Mouse (Mus musculus) hindbrain, embryonic 14.5 days (tissue): ENCODE results near the gene Taldo1. TPM values are rescaled to one million over a fixed set of nuclear protein-coding genes. Genes with fewer than 3 reads are reported as not detected.
"Not testable (repeated sequence)": the region's sequence is repeated elsewhere in the genome, so short reads cannot be mapped to it uniquely, and the experiment has no call there.

Experiments used
- ATAC-seq: fragments of 200-750 bp; cut with Nextera tagmentation; 2 replicates; pipeline ENCODE4 v1.8.0; 2017; ENCODE audit warnings: moderate number of reproducible peaks, mild to moderate bottlenecking, moderate TSS enrichment, moderate library complexity; ENCODE audit not compliant: low FRiP score
- DNase-seq: peaks from one replicate; pipeline ENCODE4 v3.0.0-alpha.2; 2015; ENCODE audit warnings: low spot score
- H3K27ac ChIP-seq: fragments of 300-500 bp; sonication (generic); 2 replicates; pipeline ENCODE4 v1.5.1; 2014; ENCODE audit warnings: mild to moderate bottlenecking, moderate library complexity
- H3K27me3 ChIP-seq: fragments of 300-500 bp; sonication (generic); 2 replicates; pipeline ENCODE4 v1.6.1; 2014; ENCODE audit warnings: mild to moderate bottlenecking, low read length, mixed read lengths; ENCODE audit not compliant: control insufficient read depth, insufficient read depth
- H3K36me3 ChIP-seq: fragments of 300-500 bp; sonication (generic); replicated peaks from 2 replicates; pipeline ENCODE4 v1.6.1; 2014; ENCODE audit not compliant: control insufficient read depth, insufficient read depth
- H3K4me1 ChIP-seq: fragments of 300-500 bp; sonication (generic); replicated peaks from 2 replicates; pipeline ENCODE4 v1.6.1; 2014; ENCODE audit warnings: antibody characterized with exemption, low read length, mixed read lengths; ENCODE audit not compliant: control insufficient read depth, insufficient read depth
- H3K4me2 ChIP-seq: fragments of 300-500 bp; sonication (generic); replicated peaks from 2 replicates; pipeline ENCODE4 v1.6.1; 2014; ENCODE audit warnings: mild to moderate bottlenecking, moderate library complexity
- H3K4me3 ChIP-seq: fragments of 300-500 bp; sonication (generic); replicated peaks from 2 replicates; pipeline ENCODE4 v1.5.1; 2014; ENCODE audit warnings: mild to moderate bottlenecking, low read length
- H3K9ac ChIP-seq: fragments of 300-500 bp; sonication (generic); 2 replicates; pipeline ENCODE4 v1.6.1; 2014
- H3K9me3 ChIP-seq: fragments of 300-500 bp; sonication (generic); 2 replicates; pipeline ENCODE4 v1.6.1; 2016; ENCODE audit warnings: low read length; ENCODE audit not compliant: control insufficient read depth
- WGBS: fragments of 180-500 bp; shearing (Covaris S2); extraction: QIAGEN DNeasy Blood & Tissue Kit; methylation state at CpG from one replicate; pipeline ENCODE4 v1.1.7; 2014; 5-methylcytosine and 5-hydroxymethylcytosine counted together
- polyA plus RNA-seq: library from polyadenylated mRNA; unstranded; fragments of >200 nt; fragmentation: Nextera tagmentation; extraction: Ambion mirVana; gene quantifications from 2 replicates; pipeline ENCODE4 v1.2.1, GENCODE M21; 2014

Gene Taldo1
- polyA plus RNA-seq, 1 experiment from 2014 or later = 271 TPM

GRCm38 (mm10) chr7:141395348-141395747, 3.3 kb downstream of the Taldo1 start:
- DNase-seq = no peak
- ATAC-seq = no peak
- 74% methylated on average over 1 of the region's 1 CpGs for WGBS
- H3K27me3 ChIP-seq = no peaks in the 10 kb centered on the region
- no peak overlapping the region for H3K4me3 ChIP-seq
- no peaks in the 10 kb centered on the region for H3K9me3 ChIP-seq
- H3K9ac ChIP-seq = no peak overlapping the region
- H3K36me3 ChIP-seq = peaks cover 48% of the 10 kb centered on the region
- H3K4me2 ChIP-seq = no peak overlapping the region
- H3K27ac ChIP-seq = no peak overlapping the region
- H3K4me1 ChIP-seq = peaks cover 12% of the 10 kb centered on the region

GRCm38 (mm10) chr7:141403305-141403704, 11.3 kb downstream of the Taldo1 start:
- Histone ChIP-seq H3K27ac (no peak overlapping the region), H3K4me1 (no peaks in the 10 kb centered on the region), H3K27me3 (no peaks in the 10 kb centered on the region), H3K9ac (no peak overlapping the region), H3K36me3 (peaks cover 65% of the 10 kb centered on the region), H3K4me3 (no peak overlapping the region), H3K4me2 (no peak overlapping the region), H3K9me3 (no peaks in the 10 kb centered on the region)
- ATAC-seq (no peak), DNase-seq (peak; percentile 29)
- WGBS = 46% methylated on average over 5 of the region's 5 CpGs

DNA sequence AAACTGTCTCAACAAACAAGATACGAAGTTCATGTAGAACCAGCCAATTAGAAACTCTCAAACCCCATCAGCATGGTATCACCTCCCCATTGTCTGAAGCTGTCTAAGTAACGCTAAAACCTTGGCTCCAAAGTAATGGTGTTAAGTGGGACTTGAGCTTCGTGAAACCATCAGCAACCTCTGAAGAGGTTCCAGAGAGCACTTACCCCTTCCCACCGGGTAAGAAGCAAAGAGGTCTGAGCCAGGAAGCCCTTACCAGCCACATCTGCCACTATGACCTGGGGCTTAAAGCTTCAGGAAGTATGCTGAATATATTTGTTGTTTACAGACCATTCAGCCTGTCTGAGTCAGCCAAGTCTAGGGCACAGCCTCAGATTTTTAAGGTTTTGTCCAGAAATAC, 13.5 kb downstream of the Taldo1 start:
- no peaks in the 10 kb centered on the region; the same call in 1 of the 2 replicates for H3K4me1 ChIP-seq
- no peaks in the 10 kb centered on the region for H3K9me3 ChIP-seq
- H3K4me2 ChIP-seq = no peak overlapping the region
- ATAC-seq (no peak), DNase-seq (no peak)
- no peak overlapping the region for H3K27ac ChIP-seq
- 88% methylated on average over 4 of the region's 4 CpGs for WGBS
- H3K36me3 ChIP-seq = peaks cover 65% of the 10 kb centered on the region
- H3K4me3 ChIP-seq = no peak overlapping the region
- H3K27me3 ChIP-seq = no peaks in the 10 kb centered on the region
- no peak overlapping the region for H3K9ac ChIP-seq

DNA sequence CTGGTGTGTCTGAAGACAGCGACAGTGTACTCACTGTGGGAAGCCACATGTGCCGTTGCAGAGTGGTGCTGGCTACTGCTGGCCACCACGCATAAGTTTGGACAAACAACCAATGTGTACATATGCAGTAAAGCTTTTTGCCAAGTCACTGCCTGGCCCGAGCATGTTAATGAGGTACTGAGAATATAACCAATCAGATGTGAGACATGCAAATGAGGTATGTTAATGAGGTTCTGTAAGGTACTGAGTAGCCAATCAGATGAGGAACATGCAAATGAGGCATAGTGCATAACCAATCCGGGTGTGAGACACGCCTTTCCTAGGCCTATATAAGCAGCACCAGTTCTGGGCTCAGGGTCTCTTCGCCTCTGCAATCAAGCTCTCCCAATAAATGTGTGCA, 15.7 kb downstream of the Taldo1 start:
- H3K36me3 ChIP-seq = peaks cover 47% of the 10 kb centered on the region
- not testable (repeated sequence) for H3K4me3 ChIP-seq, H3K27me3 ChIP-seq, H3K9me3 ChIP-seq, H3K9ac ChIP-seq, H3K4me1 ChIP-seq, H3K27ac ChIP-seq, ATAC-seq, DNase-seq, H3K4me2 ChIP-seq
- WGBS = 95% methylated on average over 7 of the region's 7 CpGs

DNA sequence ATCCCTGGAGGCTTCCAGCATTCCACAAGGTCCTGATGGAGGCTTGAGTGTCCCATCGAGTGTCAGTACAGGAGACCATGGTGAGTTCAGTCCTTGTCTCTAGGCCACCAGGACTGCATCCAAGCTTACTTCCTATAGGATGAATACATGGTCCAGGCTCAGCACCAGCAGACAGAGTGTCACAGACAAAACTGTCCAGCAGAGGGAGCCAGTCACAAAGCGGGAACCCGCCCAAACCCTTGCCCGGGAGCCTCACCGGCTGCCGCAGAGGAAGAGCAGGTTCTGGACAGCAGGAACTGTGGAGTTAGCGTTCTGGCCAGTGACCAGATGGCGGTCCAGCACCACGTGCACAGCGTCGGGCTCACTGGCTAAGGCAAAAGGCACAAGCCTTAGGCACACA, 16.8 kb downstream of the Taldo1 start:
- 0 out of 2 replicates have a peak overlapping the region, but pooled peaks have one; percentile 7 for H3K4me2 ChIP-seq
- H3K27ac ChIP-seq = 0 out of 2 replicates have a peak overlapping the region, but pooled peaks have one; percentile 34
- H3K27me3 ChIP-seq = no peaks in the 10 kb centered on the region
- H3K9ac ChIP-seq = peak overlapping the region; percentile 40
- H3K4me3 ChIP-seq = no peak overlapping the region
- 13% methylated on average over 11 of the region's 11 CpGs for WGBS
- ATAC-seq = peak; percentile 69
- H3K9me3 ChIP-seq = no peaks in the 10 kb centered on the region
- DNase-seq = peak; percentile 87
- peaks cover 8% of the 10 kb centered on the region for H3K4me1 ChIP-seq
- H3K36me3 ChIP-seq = peaks cover 38% of the 10 kb centered on the region; the same call in 1 of the 2 replicates

DNA sequence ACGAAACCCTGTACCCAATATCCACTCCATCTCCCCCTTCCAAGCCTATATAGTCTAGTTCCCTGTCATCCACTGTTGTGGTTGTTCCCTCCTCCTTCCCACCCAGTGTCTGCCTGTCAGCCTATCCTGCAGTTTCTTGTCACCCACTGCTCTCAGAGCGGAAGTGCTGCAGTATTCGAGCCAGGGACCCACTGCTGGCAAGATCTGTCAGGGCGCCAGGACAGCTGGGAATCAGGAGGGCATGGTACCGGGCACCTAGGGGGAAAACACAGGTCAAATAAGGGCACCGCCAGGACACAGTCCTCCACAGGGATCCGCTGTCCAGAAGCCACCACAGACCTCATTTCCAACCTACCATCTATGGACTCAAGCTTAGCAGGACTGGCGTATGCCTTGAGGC, 18.6 kb downstream of the Taldo1 start:
- DNase-seq = no peak
- ATAC-seq = no peak
- Histone ChIP-seq H3K4me1 (peaks cover 13% of the 10 kb centered on the region), H3K9ac (no peak overlapping the region), H3K9me3 (no peaks in the 10 kb centered on the region), H3K4me2 (no peak overlapping the region), H3K27ac (no peak overlapping the region), H3K4me3 (no peak overlapping the region), H3K27me3 (no peaks in the 10 kb centered on the region), H3K36me3 (peaks cover 32% of the 10 kb centered on the region; the same call in 1 of the 2 replicates)
- WGBS = 91% methylated on average over 8 of the region's 8 CpGs

DNA sequence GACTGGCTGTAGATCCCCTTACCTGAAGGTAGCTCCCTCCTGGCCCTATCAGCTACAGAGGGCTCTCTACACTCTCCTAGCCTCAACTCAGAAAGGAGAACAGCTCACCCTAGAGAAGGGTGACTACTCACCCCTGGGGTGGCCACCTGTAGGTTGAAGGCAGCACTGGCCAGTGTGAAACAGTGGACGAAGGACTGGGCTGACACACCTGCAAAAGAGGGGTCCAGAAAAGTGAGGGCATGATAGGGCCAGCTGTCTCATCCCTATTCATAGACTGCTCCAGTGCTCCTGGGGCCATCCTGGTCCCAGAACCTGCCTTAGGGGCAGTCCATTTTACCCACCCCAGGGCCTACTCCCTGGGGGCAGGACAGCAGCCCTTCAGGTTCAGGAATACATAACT, 19.7 kb downstream of the Taldo1 start:
- H3K9ac ChIP-seq = no peak overlapping the region
- no peak overlapping the region for H3K4me3 ChIP-seq
- H3K4me1 ChIP-seq = peaks cover 13% of the 10 kb centered on the region
- no peak for ATAC-seq
- H3K9me3 ChIP-seq = no peaks in the 10 kb centered on the region
- peaks cover 32% of the 10 kb centered on the region; the same call in 1 of the 2 replicates for H3K36me3 ChIP-seq
- no peak overlapping the region for H3K4me2 ChIP-seq
- no peak overlapping the region for H3K27ac ChIP-seq
- H3K27me3 ChIP-seq = no peaks in the 10 kb centered on the region
- 94% methylated on average over 1 of the region's 1 CpGs for WGBS
- DNase-seq = no peak

- DNase-seq = peak; percentile 25
- no peaks in the 10 kb centered on the region for H3K27me3 ChIP-seq
- H3K36me3 ChIP-seq = peaks cover 25% of the 10 kb centered on the region; the same call in 1 of the 2 replicates
- H3K4me3 ChIP-seq = peak overlapping the region; percentile 61
- WGBS = 4% methylated on average over 16 of the region's 16 CpGs
- no peaks in the 10 kb centered on the region for H3K9me3 ChIP-seq
- peak overlapping the region; percentile 86 for H3K4me2 ChIP-seq
- peak overlapping the region; percentile 80 for H3K27ac ChIP-seq
- H3K9ac ChIP-seq = peak overlapping the region; percentile 68
- peak; percentile 26; the same call in 1 of the 2 replicates for ATAC-seq
- H3K4me1 ChIP-seq = peaks cover 13% of the 10 kb centered on the region
Observed at GRCm38 (mm10) chr7:141413331-141413730, 21.3 kb downstream of the Taldo1 start.

GRCm38 (mm10) chr7:141413809-141414584, 22.0 kb downstream of the Taldo1 start, which contains the start of gene Gatd1:
Gene Gatd1 (minus strand): TSS chr7:141414136.
- Histone ChIP-seq H3K4me1 (peaks cover 13% of the 10 kb centered on the region), H3K27me3 (no peaks in the 10 kb centered on the region), H3K27ac (peak within 1 kb of the TSS; percentile 80), H3K9ac (peak within 1 kb of the TSS; percentile 68), H3K4me2 (peak within 1 kb of the TSS; percentile 86), H3K9me3 (no peaks in the 10 kb centered on the region), H3K4me3 (peak within 1 kb of the TSS; percentile 61), H3K36me3 (peaks cover 18% of the 10 kb centered on the region; the same call in 1 of the 2 replicates)
- ATAC-seq (peak; percentile 84), DNase-seq (peak; percentile 100)
- WGBS = under 1% methylated on average over 50 of the region's 56 CpGs
